In the genomic region with DNA sequence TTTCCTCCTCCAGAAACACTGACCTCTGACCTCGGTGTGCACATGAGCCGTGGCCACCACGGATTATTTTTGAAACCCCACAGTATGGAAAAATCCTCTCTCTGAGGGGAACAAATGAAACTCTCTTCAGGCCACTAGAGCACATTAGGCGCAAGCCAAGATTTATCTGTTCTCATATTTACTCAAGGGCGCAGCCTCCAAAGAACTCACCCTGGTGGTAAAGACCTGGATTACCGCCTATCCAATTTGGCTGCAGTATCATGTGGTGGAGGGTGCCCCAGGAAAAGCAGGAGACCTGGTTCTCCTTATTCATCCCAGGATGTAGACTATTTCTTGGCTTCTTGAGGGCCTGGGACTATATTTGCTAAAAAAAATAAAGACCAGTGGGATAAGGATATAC, we compare ENCODE assay signal across 9 mouse cellular contexts.
"Had no signal": no experiment of that assay in that cellular context is flagged by ENCODE, and none has a peak within 500 bp of the region (broad histone marks: within the 10 kb centered on the region; RNA-seq: fewer than 3 reads in every experiment).

No protein-coding gene starts in this region.

- H3K4me1 ChIP-seq: limb, embryonic 15.5 days; midbrain, embryonic 15.5 days; neural tube, embryonic 12.5 days had no signal

- H3K4me2 ChIP-seq: limb, embryonic 15.5 days; midbrain, embryonic 11.5 days; midbrain, embryonic 15.5 days; neural tube, embryonic 12.5 days had no signal

- H3K9ac ChIP-seq: limb, embryonic 15.5 days; liver, embryonic 14.5 days; midbrain, embryonic 15.5 days; neural tube, embryonic 12.5 days had no signal

- H3K36me3 ChIP-seq: limb, embryonic 15.5 days; midbrain, embryonic 15.5 days; neural tube, embryonic 12.5 days had no signal

- DNase-seq: layer of hippocampus, adult 9-11 months; layer of hippocampus, postnatal 36 days; right cerebral cortex, postnatal 4 days had no signal

- H3K9me3 ChIP-seq: limb, embryonic 15.5 days; midbrain, embryonic 15.5 days; neural tube, embryonic 12.5 days had no signal

- ATAC-seq: midbrain, embryonic 15.5 days had no signal

- H3K27ac ChIP-seq: limb, embryonic 15.5 days; liver, embryonic 14.5 days; midbrain, embryonic 15.5 days; neural tube, embryonic 12.5 days had no signal

- H3K27me3 ChIP-seq: limb, embryonic 15.5 days; megakaryocyte, embryonic 14.5 days; midbrain, embryonic 15.5 days; neural tube, embryonic 12.5 days had no signal

- H3K4me3 ChIP-seq: limb, embryonic 15.5 days; megakaryocyte, embryonic 14.5 days; midbrain, embryonic 15.5 days; neural tube, embryonic 12.5 days had no signal
